Mouse (Mus musculus): ENCODE data around the gene Tspan9.

Gene Tspan9

DNA sequence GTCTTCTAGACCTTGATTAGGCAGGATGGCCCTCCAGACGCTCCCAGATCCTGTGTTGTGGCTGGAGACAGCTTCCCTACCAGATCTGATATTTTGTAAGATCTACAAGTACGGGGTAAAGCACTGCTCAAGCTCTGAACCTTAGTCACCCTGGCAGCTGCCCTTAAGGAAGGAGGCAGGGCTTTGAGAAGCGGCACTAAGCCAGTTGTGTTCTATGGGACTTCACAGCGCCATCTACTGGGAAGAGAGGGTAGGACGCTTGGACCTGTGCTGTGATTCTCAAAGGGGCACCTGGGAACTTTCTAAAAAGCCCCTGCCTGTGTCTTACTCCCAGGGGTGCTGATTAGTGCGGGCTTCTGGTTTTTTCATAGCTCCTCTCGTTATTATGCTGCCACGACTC, 222.7 kb downstream of the Tspan9 start:
- DNase-seq (ENCODE audit: low spot score) = peak; percentile 57

DNA sequence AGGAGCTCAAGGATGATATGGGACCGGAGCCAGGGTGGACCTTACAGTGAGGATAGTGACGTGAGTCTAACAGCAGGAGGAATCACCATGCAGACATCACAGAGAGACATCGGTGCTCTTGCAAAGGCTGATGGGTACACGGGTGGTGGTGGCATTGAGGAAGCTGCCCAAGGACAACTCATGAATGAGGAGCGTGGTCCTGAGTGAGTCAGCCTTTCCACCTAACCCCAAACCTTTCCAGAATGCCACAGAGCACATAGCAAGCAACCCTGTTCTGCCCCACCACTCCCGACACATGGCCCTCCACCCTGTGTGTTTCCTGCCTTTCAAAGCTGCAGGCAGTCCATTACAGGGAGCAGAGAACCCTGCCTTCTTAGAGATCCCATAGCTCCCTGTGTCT, 223.9 kb downstream of the Tspan9 start:
- DNase-seq (ENCODE audit: low spot score) = no peak

DNA sequence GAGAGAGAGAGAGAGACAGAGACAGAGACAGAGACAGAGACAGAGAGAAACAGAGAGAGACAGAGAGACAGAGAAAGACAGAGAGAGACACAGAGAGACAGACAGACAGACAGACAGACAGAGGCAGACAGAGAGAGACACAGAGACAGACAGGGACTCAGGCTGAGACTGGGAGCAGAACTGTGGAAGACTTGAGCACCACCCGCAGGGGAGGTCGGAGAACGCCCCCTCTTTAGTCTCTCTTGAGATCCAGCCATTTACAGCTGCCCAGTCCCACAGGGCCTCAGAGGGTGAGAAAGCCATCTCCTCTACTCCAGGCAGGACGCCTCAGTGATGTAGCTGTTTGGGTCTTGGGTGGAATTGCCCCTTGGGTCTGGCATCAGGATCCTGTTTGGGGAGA, 225.7 kb downstream of the Tspan9 start:
- DNase-seq (ENCODE audit: low spot score) = no peak

DNA sequence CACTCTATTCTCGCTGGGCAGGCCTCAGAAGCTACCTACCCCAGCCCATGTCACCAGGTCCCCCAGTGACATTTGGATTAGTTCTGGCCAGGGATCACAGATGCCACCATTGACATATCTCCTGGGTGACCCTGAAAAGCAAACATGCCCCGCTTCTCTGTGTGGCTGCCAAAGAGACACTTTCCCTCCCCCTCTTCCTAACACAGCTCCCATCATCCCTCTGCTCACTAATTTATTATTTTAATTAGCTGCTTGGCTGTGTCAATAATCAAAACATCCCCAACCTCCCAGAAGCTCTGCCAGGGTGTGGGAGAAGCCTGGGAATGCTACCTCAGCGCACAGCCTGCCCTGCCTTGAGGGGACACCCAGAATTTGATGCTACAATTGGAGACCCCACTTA, 226.4 kb downstream of the Tspan9 start:
- DNase-seq (ENCODE audit: low spot score) = no peak

DNA sequence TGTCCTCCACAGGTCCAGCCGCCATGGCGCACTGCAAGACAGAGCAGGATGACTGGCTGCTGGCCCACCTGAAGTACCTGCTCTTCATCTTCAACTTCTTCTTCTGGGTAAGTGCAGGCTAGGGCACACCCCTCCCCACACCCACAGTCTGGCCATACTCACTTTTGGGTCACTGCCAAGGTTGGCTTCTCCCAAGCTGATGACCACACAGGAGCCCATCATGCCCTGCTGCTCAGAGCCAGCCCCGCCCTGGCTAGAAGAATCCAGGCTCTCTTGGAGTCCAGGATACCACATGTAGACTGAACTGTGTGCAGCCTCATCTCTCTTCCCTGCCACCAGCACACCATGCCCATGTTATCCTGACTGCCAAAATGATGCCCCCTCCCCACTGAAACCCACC, 230.5 kb downstream of the Tspan9 start:
- DNase-seq (ENCODE audit: low spot score) = no peak

DNA sequence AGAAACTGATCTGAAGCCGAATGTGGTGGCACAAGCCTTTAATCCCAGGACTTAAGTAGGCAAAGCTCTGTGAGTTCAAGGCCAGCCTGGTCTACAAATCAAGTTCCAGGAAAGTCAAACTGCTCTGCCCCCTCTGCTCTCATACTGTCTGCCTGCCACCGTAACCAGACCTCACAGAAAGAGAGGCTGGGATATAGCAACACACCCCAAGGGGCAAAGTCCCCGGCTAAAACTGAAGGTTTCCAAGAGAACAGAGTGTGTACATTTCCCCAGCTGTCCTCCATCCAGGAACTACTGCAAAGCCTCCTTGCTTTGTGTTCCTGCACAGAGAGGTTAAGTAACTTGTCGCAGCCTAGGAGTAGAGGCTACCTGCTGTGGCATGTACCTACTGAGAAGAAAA, 231.7 kb downstream of the Tspan9 start:
- no peak for DNase-seq (ENCODE audit: low spot score)
